Mouse (Mus musculus) retina, adult 2 months (tissue): ENCODE data around the gene Sptssa.
"Not testable (repeated sequence)": the region's sequence is repeated elsewhere in the genome, so short reads cannot be mapped to it uniquely, and the experiment has no call there.

Source experiments
- DNase-seq: peaks from one replicate; pipeline ENCODE4 v3.0.0-alpha.2; 2012; ENCODE audit warnings: low read depth, low spot score

Sptssa gene

GRCm38 (mm10) chr12:54656396-54657171, at the start of gene Sptssa:
TSS of gene Sptssa (minus strand) at chr12:54656573.
- peak; percentile 85 for DNase-seq

- no peak for DNase-seq
Observed at GRCm38 (mm10) chr12:54699394-54699793, 43.0 kb upstream of the Sptssa start.

- no peak for DNase-seq
Observed at GRCm38 (mm10) chr12:54697791-54698250, 41.4 kb upstream of the Sptssa start.

- no peak for DNase-seq
Observed at GRCm38 (mm10) chr12:54697003-54697597, 40.7 kb upstream of the Sptssa start.

- peak; percentile 90 for DNase-seq
Observed at GRCm38 (mm10) chr12:54696242-54697002, 40.0 kb upstream of the Sptssa start.

- peak; percentile 91 for DNase-seq
Observed at GRCm38 (mm10) chr12:54695511-54696241, 39.3 kb upstream of the Sptssa start, which contains the start of gene Eapp. TSS of gene Eapp (minus strand) at chr12:54695897.

GRCm38 (mm10) chr12:54694847-54695510, 38.6 kb upstream of the Sptssa start:
- no peak for DNase-seq

GRCm38 (mm10) chr12:54689082-54689481, 32.7 kb upstream of the Sptssa start:
- DNase-seq, result no peak

GRCm38 (mm10) chr12:54683182-54683581, 26.8 kb upstream of the Sptssa start:
- no peak for DNase-seq

GRCm38 (mm10) chr12:54676709-54677108, 20.3 kb upstream of the Sptssa start:
- DNase-seq, result no peak

GRCm38 (mm10) chr12:54675396-54675795, 19.0 kb upstream of the Sptssa start:
- no peak for DNase-seq

- no peak for DNase-seq
Observed at GRCm38 (mm10) chr12:54671262-54671661, 14.9 kb upstream of the Sptssa start.

GRCm38 (mm10) chr12:54668141-54668540, 11.8 kb upstream of the Sptssa start:
- DNase-seq, result no peak

- no peak for DNase-seq
Observed at GRCm38 (mm10) chr12:54665526-54665925, 9.2 kb upstream of the Sptssa start.

GRCm38 (mm10) chr12:54661470-54661869, 5.1 kb upstream of the Sptssa start:
- DNase-seq, result not testable (repeated sequence)

GRCm38 (mm10) chr12:54659901-54660300, 3.5 kb upstream of the Sptssa start:
- DNase-seq, result no peak

GRCm38 (mm10) chr12:54658425-54659092, 2.2 kb upstream of the Sptssa start:
- no peak for DNase-seq

GRCm38 (mm10) chr12:54657951-54658350, 1.6 kb upstream of the Sptssa start:
- DNase-seq, result no peak

- DNase-seq, result no peak
Observed at GRCm38 (mm10) chr12:54657226-54657625, 853 bp upstream of the Sptssa start.

- DNase-seq, result no peak
Observed at GRCm38 (mm10) chr12:54656039-54656395, 356 bp downstream of the Sptssa start.
